Mouse (Mus musculus): Measurements from ENCODE around the gene Sall1. TPM values are rescaled to one million over a fixed set of nuclear protein-coding genes. Genes with fewer than 3 reads are reported as not detected.

Gene Sall1
- not detected in 2 replicates for polyA plus RNA-seq (2012)

DNA sequence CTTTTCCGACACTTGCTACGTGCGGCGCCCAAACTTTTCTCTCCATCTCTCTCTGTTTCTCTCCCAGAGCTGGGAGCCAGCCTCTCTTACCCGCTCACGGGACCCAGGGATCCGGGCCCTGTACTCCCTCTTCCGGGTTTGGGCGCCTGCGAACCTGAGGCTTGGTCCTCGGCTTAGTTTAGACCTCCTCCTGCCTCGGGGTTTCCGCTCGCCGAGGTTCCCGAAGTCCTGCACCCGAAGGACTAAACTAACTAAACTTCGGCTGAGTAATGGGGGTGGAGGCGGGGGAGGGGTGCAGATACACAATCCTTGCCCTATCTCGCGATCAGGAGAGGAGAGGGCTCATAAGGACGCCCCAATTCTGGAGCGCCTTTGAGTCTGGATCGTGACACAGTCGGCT is at the start of gene Sall1:
Gene Sall1 (minus strand): TSS at position 223 of the 400 bp plus-strand sequence.
- TF ChIP-seq GATA1 (IDR thresholded peaks at IDR 0.05; ENCODE audit: low read length): no peak

DNA sequence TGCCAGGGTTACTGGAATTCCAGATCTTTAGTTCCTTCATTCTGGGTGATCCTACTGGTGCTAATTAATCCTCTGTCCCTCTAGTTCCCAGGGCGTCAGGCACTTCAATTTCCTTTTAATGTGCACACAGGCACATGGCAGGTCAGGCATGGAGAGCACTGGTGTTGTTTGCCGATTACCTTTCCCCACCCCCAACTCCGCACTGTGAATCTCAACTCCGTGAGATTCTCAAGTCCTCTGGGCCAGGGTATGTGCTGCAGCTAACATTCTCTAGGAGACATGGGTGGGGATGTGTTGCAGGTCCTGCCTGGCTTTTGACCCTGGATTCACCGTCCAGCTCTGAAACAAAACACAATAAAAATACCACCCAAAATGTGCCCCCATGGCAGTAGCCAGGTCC is 46.0 kb upstream of the Sall1 start:
- TF ChIP-seq GATA1 (IDR thresholded peaks at IDR 0.05; ENCODE audit: low read length): no peak

DNA sequence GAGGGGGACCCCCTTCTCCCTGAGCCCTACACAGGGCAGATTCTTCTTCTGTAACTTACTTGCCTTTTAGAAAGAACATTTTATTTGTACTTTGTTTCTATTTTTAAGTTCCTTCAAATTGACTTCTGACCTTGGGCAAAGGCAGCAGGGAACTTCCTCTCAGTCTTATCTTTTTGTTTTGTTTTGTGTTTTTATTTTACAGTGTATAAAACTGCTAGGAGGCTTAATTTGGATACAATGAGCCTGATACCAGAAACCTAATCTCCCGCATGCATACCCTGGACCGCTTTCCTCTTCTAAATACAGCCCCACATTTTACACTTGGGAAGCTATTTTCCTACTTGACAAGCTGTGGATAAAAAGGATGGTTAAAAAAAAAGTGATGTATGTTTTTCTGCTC is 35.2 kb upstream of the Sall1 start:
- TF ChIP-seq GATA1 (IDR thresholded peaks at IDR 0.05; ENCODE audit: low read length): no peak

DNA sequence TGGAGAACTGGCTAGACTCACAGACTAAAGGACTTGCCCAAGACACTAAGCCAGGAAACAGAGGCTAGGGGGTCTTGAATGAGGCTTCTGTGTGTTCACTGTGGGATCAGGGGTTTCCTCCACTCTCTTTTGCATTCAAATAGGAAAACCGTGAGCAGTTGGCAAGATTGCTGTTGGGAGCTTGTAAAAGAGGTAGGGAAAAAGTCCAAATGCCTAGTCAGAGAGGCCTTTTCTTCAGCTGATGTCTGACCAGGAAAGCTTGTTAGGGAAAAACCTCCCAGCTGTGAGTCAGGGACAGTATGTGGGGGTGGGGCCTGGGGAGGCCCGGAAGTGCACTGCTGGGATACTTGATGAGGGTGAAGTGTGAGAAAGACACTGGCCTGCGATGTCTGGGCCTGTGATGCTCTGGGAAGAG is 29.0 kb upstream of the Sall1 start:
- TF ChIP-seq GATA1 (IDR thresholded peaks at IDR 0.05; ENCODE audit: low read length): no peak

DNA sequence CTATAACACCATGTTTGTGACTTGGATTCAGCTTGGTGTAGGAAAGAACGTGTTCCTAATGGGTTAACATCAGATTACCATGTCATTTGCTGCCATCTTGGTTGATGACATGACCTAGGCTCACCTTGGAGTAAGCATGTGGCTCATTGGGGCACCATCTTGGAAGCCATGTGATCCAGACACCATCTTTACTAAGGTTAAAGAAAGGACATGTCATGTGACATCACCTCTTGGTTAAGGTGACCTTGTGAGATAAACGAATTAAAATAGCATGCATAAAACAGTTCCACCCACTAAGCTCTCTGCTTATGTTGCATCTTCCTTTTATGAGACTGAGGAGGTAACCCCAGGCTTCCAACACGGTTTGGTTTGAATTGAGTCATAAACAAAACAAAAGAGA is 23.5 kb upstream of the Sall1 start:
- no peak for TF ChIP-seq GATA1 (IDR thresholded peaks at IDR 0.05; ENCODE audit: low read length)

DNA sequence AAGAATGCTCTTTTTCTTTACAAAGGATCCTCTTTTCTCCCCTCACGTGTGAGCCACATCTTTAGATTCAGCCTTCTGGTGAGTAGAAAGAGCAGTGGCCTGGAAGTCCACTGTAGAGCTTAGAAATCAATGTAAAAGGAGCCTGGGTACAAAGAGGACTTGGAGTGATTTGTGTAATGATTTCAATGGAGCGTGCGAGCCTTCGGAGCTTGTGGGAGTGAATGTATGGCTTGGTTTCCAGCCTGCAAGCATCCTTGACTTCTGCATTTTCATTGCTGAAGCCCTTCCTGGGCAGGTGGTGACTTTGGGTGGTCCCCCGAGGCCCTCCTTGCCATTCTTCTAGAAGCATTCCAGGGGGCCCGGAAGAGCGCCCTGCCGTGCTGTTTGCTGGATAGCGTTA is 20.1 kb upstream of the Sall1 start:
- TF ChIP-seq GATA1 (IDR thresholded peaks at IDR 0.05; ENCODE audit: low read length): no peak

DNA sequence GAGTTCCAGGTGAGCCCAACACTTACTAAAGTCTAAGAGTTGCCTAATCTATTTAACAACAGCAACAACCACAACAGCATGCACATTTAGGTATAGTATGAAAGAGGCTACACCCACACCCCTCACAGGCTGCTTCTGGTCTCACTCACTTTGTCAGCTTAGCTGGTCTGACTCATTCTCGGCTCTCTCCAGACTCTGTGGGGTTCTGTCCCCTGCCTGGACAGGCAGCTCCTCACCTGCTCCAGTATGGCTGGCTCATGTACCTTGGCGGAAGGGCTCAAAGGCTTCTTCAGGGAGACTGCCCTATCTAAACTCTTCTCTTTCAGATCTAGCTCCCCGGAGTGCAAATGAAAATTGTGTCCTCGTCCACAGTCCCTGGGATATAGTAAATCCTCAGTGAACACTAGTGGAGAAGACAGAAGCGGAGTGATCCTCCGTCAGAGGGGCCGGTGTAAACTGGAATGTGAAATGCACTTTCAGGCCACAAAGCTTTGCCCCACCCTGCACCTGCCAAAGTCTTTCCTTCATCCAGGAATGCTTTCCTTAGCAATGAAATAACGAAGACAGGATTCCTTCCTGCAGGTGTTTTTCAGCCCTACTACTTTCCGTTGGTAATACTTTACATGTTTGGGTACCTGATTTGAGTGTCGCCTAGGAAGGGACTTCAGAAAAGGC is 19.5 kb upstream of the Sall1 start:
- TF ChIP-seq GATA1 (IDR thresholded peaks at IDR 0.05; ENCODE audit: low read length): no peak

DNA sequence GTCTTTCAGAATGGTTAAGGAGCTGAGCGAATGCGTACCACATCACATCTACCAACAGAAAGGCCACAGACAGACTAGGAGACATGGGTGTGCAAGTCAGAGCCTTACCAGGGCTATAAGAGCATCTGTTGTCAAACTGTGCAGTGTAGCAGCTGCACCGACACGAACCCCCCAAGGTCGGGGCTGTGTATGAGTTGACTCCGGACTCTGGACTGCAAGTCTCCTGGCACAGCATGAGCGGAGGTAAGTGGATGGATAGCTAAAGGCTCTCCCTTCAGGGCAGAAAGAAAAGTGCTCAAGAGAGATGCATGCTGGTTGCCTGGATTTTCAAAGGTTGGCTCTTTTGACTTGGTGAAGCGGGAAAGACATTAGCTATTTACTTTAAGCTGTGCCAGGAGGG is 16.8 kb upstream of the Sall1 start:
- TF ChIP-seq GATA1 (IDR thresholded peaks at IDR 0.05; ENCODE audit: low read length): no peak

DNA sequence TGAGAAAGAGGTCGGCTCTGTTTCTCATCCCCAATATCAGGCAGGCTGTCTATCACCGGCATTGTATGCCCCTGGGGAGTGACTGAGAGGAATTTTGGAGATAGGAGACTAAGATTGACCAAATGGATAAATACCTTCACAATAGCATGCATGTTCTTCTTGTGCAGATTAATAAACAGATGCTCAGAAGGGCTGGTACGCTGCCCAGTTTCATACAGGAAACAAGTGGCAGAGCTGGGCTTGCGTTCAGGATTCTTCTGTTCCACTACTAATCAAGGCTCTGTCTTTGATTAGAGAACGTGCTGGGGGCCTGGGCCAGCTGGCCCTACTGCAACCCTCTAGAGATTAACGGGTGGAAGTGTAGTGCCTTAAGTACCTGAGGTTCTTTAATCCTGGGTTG is 15.5 kb upstream of the Sall1 start:
- no peak for TF ChIP-seq GATA1 (IDR thresholded peaks at IDR 0.05; ENCODE audit: low read length)

DNA sequence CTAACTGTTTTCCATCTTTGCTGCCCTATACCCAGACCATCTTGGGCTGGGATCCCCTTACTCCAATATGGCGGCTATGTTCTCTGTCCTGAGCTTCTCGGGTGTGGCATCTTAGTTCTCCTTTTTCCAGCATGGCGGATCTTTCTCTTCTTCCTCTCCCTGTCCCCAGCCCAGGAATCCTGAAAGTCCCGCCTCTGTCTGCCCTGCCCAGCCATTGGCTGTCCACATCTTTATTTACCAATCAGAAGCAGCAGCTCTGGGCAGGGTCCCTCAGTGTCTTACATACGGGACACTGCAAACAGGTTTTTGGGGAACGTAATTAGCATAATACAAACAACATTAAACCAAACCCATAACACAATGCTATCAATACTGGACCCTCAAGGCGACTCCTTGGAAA is 8.9 kb upstream of the Sall1 start:
- no peak for TF ChIP-seq GATA1 (IDR thresholded peaks at IDR 0.05; ENCODE audit: low read length)

DNA sequence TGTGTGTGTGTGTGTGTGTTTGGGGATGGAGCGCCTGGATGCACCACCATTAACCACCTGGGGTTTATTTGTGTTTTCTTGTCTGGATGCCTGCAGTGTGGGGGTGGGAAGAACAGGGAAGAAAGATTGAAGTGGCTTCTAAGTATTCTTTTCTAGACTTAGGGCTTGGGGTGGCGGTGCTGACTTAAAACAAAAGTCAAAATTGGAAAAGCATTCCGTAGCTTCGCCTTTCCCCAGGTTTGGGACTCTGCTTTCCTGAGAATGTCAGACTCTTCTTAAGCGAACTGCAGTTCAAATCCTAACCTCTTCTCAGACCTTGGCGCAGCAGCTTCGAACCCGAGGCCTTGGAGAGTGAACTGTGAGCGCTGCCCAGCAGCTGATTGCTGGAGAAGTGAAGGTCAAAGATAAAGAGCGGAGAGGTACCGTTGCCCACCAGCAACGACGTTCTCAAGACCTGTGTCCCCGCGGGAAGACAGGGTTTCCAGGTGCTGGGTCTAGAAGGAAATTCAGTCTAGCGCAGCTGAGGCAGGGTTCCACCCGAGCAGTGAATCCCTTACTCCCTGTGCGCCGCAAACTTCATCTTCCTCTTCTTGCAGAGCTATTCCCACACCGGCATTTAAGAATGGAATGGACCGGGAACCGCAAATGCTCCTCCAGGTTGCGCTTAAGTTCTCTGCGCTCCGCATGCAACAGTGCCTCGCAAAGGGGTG is 2.8 kb upstream of the Sall1 start:
- no peak for TF ChIP-seq GATA1 (IDR thresholded peaks at IDR 0.05; ENCODE audit: low read length)

DNA sequence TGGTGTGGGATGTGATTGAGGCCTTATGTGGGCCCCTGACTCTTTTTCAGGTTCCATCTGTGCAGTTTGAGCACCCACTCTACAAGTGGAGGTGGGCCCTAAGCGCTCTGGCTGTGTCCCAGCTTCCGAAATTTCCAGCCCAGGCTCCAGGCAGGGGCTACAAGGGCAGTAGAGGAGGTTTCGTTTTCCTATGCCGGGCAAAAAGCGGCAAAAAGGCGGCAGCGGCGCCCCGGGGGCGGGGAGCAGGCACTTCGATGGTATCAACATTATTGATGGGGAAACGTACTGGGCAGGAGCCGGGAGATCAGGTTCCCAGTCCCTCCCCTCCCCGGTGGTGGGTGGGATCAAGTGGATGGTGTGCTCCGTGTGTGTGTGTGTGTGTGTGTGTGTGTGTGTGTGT is 2.3 kb upstream of the Sall1 start:
- TF ChIP-seq GATA1 (IDR thresholded peaks at IDR 0.05; ENCODE audit: low read length): no peak

DNA sequence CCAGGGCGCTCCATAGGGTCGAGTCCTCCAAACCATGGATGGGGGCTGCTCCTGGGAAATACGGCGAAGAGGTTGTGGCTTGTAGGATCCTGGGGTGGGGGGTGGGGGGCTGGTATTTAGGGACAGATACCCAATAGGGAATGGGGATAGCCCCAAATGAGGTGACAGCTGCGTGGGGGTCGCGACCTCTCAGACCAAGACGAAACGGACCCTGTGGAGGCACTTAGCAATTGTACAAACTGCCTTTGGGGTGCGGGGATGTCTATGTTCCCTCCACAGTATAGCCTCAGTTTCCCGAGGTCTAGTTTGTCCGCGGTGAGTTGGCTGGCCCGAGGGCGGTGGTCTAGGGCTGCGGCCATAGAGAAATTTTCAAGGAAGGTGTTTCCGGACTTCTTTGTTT is 1.8 kb upstream of the Sall1 start:
- TF ChIP-seq GATA1 (IDR thresholded peaks at IDR 0.05; ENCODE audit: low read length): no peak

DNA sequence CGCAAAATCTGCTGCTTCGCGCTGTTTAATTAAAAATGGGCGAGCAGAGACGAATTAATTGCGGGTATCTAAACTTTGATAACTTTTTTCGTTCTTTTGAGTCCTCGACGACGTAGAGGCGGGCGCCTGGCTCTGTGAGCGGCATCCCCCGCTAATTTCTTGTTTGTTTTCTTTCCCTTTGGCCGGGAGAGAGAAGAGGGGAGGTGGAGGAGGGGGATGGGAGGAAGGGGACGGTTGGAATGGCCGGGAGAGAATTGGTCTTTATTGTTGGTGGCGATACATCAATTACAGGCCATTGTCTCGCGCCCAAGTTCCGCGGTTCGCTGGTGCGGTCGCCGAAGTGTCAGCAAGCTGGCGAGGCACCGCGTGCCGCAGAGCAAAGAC is 1.2 kb upstream of the Sall1 start:
- TF ChIP-seq GATA1 (IDR thresholded peaks at IDR 0.05; ENCODE audit: low read length): no peak

DNA sequence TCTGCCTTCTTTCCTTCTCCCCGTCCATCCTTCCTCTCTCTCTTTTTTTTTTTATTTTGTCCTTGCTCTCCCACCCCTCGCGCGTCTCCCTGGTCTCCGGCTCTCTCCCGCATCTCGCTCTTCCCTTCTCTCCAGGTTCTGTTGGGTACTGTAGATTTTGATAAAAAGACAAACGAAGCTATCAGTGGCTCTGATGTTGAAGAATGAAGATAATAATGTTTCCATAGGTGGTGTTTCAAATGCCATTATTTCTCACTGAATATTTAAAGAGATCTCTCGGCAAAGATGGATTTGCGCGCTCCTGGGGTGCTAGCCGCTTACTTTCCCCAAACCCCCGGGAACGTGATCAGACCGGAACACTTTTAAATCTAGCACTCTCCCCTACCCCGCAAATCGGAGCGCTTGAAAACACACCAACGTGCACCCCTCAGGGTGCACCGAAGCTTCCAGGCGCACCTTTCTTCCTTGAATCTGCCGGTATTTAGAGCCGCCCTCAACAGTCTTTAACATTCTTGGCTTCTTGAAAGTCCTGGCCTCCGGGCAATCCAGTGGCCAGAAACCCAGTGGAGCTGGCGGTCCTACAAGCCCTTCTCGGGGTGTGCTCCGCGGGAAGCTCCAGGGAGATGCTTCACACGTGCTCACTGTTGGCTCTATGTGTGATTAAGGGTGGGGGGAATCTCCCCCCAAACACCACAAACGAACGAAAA is 702 bp upstream of the Sall1 start:
- TF ChIP-seq GATA1 (IDR thresholded peaks at IDR 0.05; ENCODE audit: low read length): no peak

DNA sequence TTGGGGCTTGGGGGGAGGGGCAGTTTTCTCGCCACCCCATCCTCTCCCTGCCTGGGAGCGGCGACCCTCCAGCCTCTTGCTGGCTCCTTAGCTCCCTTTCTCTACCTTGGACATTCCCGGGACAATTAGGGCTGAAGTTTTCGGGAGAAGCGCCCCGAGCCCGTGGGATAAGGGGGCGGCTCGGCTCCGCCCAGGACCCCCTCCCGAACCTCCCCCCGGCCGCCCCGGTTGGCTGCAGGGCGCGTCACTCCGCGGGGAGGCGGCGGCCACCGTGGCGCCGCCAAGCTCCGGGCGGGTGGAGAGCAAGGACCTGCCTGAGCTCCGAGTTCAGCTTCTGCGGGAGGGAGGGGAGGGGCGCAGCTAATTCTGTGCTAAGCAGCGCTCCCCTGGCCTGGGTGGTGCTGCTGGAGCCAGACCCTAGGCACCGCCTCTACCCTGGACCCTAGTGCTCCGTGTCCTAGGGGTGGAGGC is 556 bp downstream of the Sall1 start:
- no peak for TF ChIP-seq GATA1 (IDR thresholded peaks at IDR 0.05; ENCODE audit: low read length)

All from G1E-ER4 (cell line).